Mouse (Mus musculus) mouse embryonic stem cell (cell line): Measurements from ENCODE around the gene Cox11.

ENCODE experiments used
- in situ Hi-C, 2 experiments: fragments of 300-500 bp; cut with MboI; formaldehyde crosslinking; loops; 1 replicate in 1 of 2; 3 replicates in 1 of 2; pipeline ENCODE4 v1.14.3; 2019 to 2020; ENCODE audit warnings: low sequenced_read_pairs in 2 of 2, low pct_unique_long_range_greater_than_20kb in 1 of 2, mixed read lengths in 1 of 2; ENCODE audit not compliant: unreplicated experiment in 1 of 2

The Cox11 gene

GRCm38 (mm10) chr11:90660662-90661061 lies 22.7 kb downstream of the Cox11 start:
- in situ Hi-C loops, result no loop called here

- in situ Hi-C loops, result no loop called here
Observed at GRCm38 (mm10) chr11:90663052-90663451, 25.1 kb downstream of the Cox11 start.

- in situ Hi-C loops, result no loop called here
Observed at GRCm38 (mm10) chr11:90663618-90664297, 25.8 kb downstream of the Cox11 start.

GRCm38 (mm10) chr11:90664345-90664986 lies 26.5 kb downstream of the Cox11 start:
- in situ Hi-C loops, result no loop called here

GRCm38 (mm10) chr11:90665161-90665560 lies 27.2 kb downstream of the Cox11 start:
- in situ Hi-C loops, result no loop called here

- in situ Hi-C loops, result no loop called here
Observed at GRCm38 (mm10) chr11:90666144-90666757, 28.3 kb downstream of the Cox11 start.

- in situ Hi-C loops, result no loop called here
Observed at GRCm38 (mm10) chr11:90666916-90667315, 28.9 kb downstream of the Cox11 start.

- in situ Hi-C loops, result no loop called here
Observed at GRCm38 (mm10) chr11:90667325-90667724, 29.4 kb downstream of the Cox11 start.

GRCm38 (mm10) chr11:90675479-90676110 lies 37.6 kb downstream of the Cox11 start:
- in situ Hi-C loops, result no loop called here

- in situ Hi-C loops, result no loop called here
Observed at GRCm38 (mm10) chr11:90677027-90677426, 39.1 kb downstream of the Cox11 start.

- in situ Hi-C loops, result no loop called here
Observed at GRCm38 (mm10) chr11:90677771-90678288, 39.9 kb downstream of the Cox11 start.

GRCm38 (mm10) chr11:90678582-90678981 lies 40.6 kb downstream of the Cox11 start:
- in situ Hi-C loops, result no loop called here

GRCm38 (mm10) chr11:90681171-90681570 lies 43.2 kb downstream of the Cox11 start:
- in situ Hi-C loops, result no loop called here

- in situ Hi-C loops, result no loop called here
Observed at GRCm38 (mm10) chr11:90684765-90685164, 46.8 kb downstream of the Cox11 start.

- in situ Hi-C loops, result no loop called here
Observed at GRCm38 (mm10) chr11:90685196-90685595, 47.2 kb downstream of the Cox11 start.

- in situ Hi-C loops, result no loop called here
Observed at GRCm38 (mm10) chr11:90686287-90687025, 48.5 kb downstream of the Cox11 start.

GRCm38 (mm10) chr11:90687040-90687439 lies 49.1 kb downstream of the Cox11 start:
- in situ Hi-C loops, result no loop called here
